In the genomic region with DNA sequence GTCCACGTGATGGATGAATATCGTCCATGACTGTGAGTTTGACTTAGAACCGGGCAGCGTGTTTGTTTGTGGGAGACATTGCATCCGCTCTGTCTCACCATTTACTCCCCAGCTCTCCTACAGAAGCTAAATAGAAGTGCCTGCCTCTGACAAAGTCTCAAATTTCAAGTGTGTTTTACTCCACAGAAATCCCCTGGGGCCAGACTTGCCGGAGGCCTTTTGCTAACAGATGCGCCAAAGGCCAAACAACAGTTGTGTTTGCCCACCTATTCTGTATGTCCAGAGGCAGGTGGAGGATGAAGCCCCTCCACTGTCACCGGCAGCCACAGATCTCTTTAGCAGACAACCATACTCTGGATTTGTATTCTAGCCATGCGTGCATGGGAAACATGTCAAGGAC, we compare ENCODE assay signal across 22 mouse cellular contexts.
DNase-seq lines count a peak whose midpoint lies in the region; ATAC-seq lines count a peak whose summit lies in the region.
"Had no signal": no experiment of that assay in that cellular context is flagged by ENCODE, and none has a peak within 500 bp of the region (broad histone marks: within the 10 kb centered on the region; RNA-seq: fewer than 3 reads in every experiment).

No protein-coding gene starts in this region.

- ATAC-seq in hindbrain, embryonic 13.5 days (ENCODE audit: low FRiP score) = no peak
- no peak for ATAC-seq in midbrain, embryonic 14.5 days (ENCODE audit: low FRiP score, low TSS enrichment)
- no peak for ATAC-seq in midbrain, embryonic 15.5 days (replicated peaks)
- no peak for ATAC-seq in forebrain, embryonic 11.5 days (replicated peaks; ENCODE audit: low FRiP score)
- ATAC-seq: activated CD4-positive, CD25-positive, alpha-beta regulatory T cell, adult 4 months had no signal

- H3K27me3 ChIP-seq in hindbrain, embryonic 10.5 days (ENCODE audit: insufficient read depth, poor library complexity, severe bottlenecking) = no peaks in the 10 kb centered on the region
- H3K27me3 ChIP-seq in hindbrain, embryonic 13.5 days = no peaks in the 10 kb centered on the region
- no peaks in the 10 kb centered on the region for H3K27me3 ChIP-seq in midbrain, embryonic 14.5 days (ENCODE audit: control insufficient read depth, insufficient read depth, low read length)
- no peaks in the 10 kb centered on the region for H3K27me3 ChIP-seq in midbrain, embryonic 15.5 days (replicated peaks)
- no peaks in the 10 kb centered on the region for H3K27me3 ChIP-seq in limb, embryonic 10.5 days (ENCODE audit: low read depth, poor library complexity, severe bottlenecking)
- no peaks in the 10 kb centered on the region for H3K27me3 ChIP-seq in forebrain, embryonic 11.5 days (ENCODE audit: control insufficient read depth, insufficient read depth, low read length)
- H3K27me3 ChIP-seq: forebrain, embryonic 12.5 days; heart, embryonic 15.5 days; neural tube, embryonic 12.5 days; stomach, embryonic 15.5 days had no signal

- no peak overlapping the region for H3K4me2 ChIP-seq in hindbrain, embryonic 13.5 days
- no peak overlapping the region for H3K4me2 ChIP-seq in midbrain, embryonic 14.5 days (ENCODE audit: low read length)
- no peak overlapping the region for H3K4me2 ChIP-seq in midbrain, embryonic 15.5 days
- H3K4me2 ChIP-seq in forebrain, embryonic 11.5 days (ENCODE audit: low read depth, low read length, severe bottlenecking) = no peak overlapping the region
- H3K4me2 ChIP-seq: forebrain, embryonic 12.5 days; heart, embryonic 15.5 days; midbrain, embryonic 11.5 days; neural tube, embryonic 12.5 days; stomach, embryonic 15.5 days had no signal

- peak; percentile 25 for DNase-seq in hindbrain, embryonic 10.5 days (ENCODE audit: low spot score)
- DNase-seq in midbrain, embryonic 14.5 days = peak; percentile 61
- peak; percentile 38 for DNase-seq in limb, embryonic 10.5 days (ENCODE audit: low spot score)
- DNase-seq in forebrain, embryonic 11.5 days (ENCODE audit: low spot score) = no peak
- DNase-seq in layer of hippocampus, adult 18-20 months (ENCODE audit: low spot score in 2 of 2) = no peak
- DNase-seq: adrenal gland, adult 8-10 months; cerebellum, adult 18-20 months; cerebellum, postnatal 14 days; heart, postnatal 4 days; kidney, adult 18-20 months; kidney, postnatal 25 days; layer of hippocampus, postnatal 36 days; lung, postnatal 10 days; thymus, postnatal 25 days had no signal

- H3K27ac ChIP-seq in hindbrain, embryonic 10.5 days = no peak overlapping the region
- H3K27ac ChIP-seq in hindbrain, embryonic 13.5 days = no peak overlapping the region
- no peak overlapping the region for H3K27ac ChIP-seq in midbrain, embryonic 14.5 days (replicated peaks; ENCODE audit: low read depth, low read length)
- no peak overlapping the region for H3K27ac ChIP-seq in midbrain, embryonic 15.5 days
- H3K27ac ChIP-seq in limb, embryonic 10.5 days = peak overlapping the region; percentile 67; the same call in 1 of the 2 replicates
- no peak overlapping the region for H3K27ac ChIP-seq in forebrain, embryonic 11.5 days (ENCODE audit: low read depth, low read length)
- H3K27ac ChIP-seq: forebrain, embryonic 12.5 days; heart, embryonic 15.5 days; neural tube, embryonic 12.5 days; stomach, embryonic 15.5 days had no signal

- H3K9ac ChIP-seq in hindbrain, embryonic 13.5 days = no peak overlapping the region
- no peak overlapping the region for H3K9ac ChIP-seq in midbrain, embryonic 14.5 days (replicated peaks; ENCODE audit: low read length)
- H3K9ac ChIP-seq in midbrain, embryonic 15.5 days = no peak overlapping the region
- no peak overlapping the region for H3K9ac ChIP-seq in forebrain, embryonic 11.5 days (ENCODE audit: low read length)
- H3K9ac ChIP-seq: forebrain, embryonic 12.5 days; heart, embryonic 15.5 days; neural tube, embryonic 12.5 days; stomach, embryonic 15.5 days had no signal

- no peak overlapping the region for H3K4me3 ChIP-seq in hindbrain, embryonic 10.5 days
- no peak overlapping the region for H3K4me3 ChIP-seq in hindbrain, embryonic 13.5 days
- no peak overlapping the region for H3K4me3 ChIP-seq in midbrain, embryonic 14.5 days (replicated peaks; ENCODE audit: low read depth, low read length)
- H3K4me3 ChIP-seq in midbrain, embryonic 15.5 days = no peak overlapping the region
- no peak overlapping the region for H3K4me3 ChIP-seq in limb, embryonic 10.5 days
- H3K4me3 ChIP-seq in forebrain, embryonic 11.5 days (ENCODE audit: low read depth, low read length) = no peak overlapping the region
- H3K4me3 ChIP-seq: forebrain, embryonic 12.5 days; heart, embryonic 15.5 days; neural tube, embryonic 12.5 days; stomach, embryonic 15.5 days had no signal

- 66% methylated on average over 9 of the region's 9 CpGs for WGBS in hindbrain, embryonic 10.5 days
- 75% methylated on average over 9 of the region's 9 CpGs for WGBS in hindbrain, embryonic 13.5 days
- 73% methylated on average over 9 of the region's 9 CpGs for WGBS in midbrain, embryonic 14.5 days
- WGBS in midbrain, embryonic 15.5 days = 69% methylated on average over 9 of the region's 9 CpGs
- 68% methylated on average over 9 of the region's 9 CpGs for WGBS in limb, embryonic 10.5 days
- WGBS in forebrain, embryonic 11.5 days = 81% methylated on average over 9 of the region's 9 CpGs

- peaks cover 7% of the 10 kb centered on the region; the same call in 1 of the 2 replicates for H3K4me1 ChIP-seq in hindbrain, embryonic 10.5 days (replicated peaks)
- H3K4me1 ChIP-seq in hindbrain, embryonic 13.5 days (replicated peaks) = no peaks in the 10 kb centered on the region
- H3K4me1 ChIP-seq in midbrain, embryonic 14.5 days (ENCODE audit: control insufficient read depth, insufficient read depth, low read length) = 0 out of 2 replicates have a peak, but pooled peaks cover 4% of the 10 kb centered on the region
- no peaks in the 10 kb centered on the region for H3K4me1 ChIP-seq in midbrain, embryonic 15.5 days
- peaks cover 20% of the 10 kb centered on the region for H3K4me1 ChIP-seq in limb, embryonic 10.5 days
- no peaks in the 10 kb centered on the region for H3K4me1 ChIP-seq in forebrain, embryonic 11.5 days (replicated peaks; ENCODE audit: control insufficient read depth, insufficient read depth, low read length)
- H3K4me1 ChIP-seq: forebrain, embryonic 12.5 days; heart, embryonic 15.5 days; neural tube, embryonic 12.5 days; stomach, embryonic 15.5 days had no signal

- H3K9me3 ChIP-seq in hindbrain, embryonic 10.5 days = no peaks in the 10 kb centered on the region
- no peaks in the 10 kb centered on the region for H3K9me3 ChIP-seq in hindbrain, embryonic 13.5 days
- no peaks in the 10 kb centered on the region for H3K9me3 ChIP-seq in midbrain, embryonic 14.5 days (ENCODE audit: control insufficient read depth, low read length)
- no peaks in the 10 kb centered on the region for H3K9me3 ChIP-seq in midbrain, embryonic 15.5 days
- H3K9me3 ChIP-seq in limb, embryonic 10.5 days (replicated peaks) = no peaks in the 10 kb centered on the region
- H3K9me3 ChIP-seq in forebrain, embryonic 11.5 days (ENCODE audit: control insufficient read depth, low read length) = no peaks in the 10 kb centered on the region
- H3K9me3 ChIP-seq: forebrain, embryonic 12.5 days; heart, embryonic 15.5 days; neural tube, embryonic 12.5 days; stomach, embryonic 15.5 days had no signal

- H3K36me3 ChIP-seq in hindbrain, embryonic 10.5 days = no peaks in the 10 kb centered on the region
- no peaks in the 10 kb centered on the region for H3K36me3 ChIP-seq in hindbrain, embryonic 13.5 days
- no peaks in the 10 kb centered on the region for H3K36me3 ChIP-seq in midbrain, embryonic 14.5 days (ENCODE audit: control insufficient read depth, insufficient read depth, low read length)
- no peaks in the 10 kb centered on the region for H3K36me3 ChIP-seq in midbrain, embryonic 15.5 days (replicated peaks)
- no peaks in the 10 kb centered on the region for H3K36me3 ChIP-seq in limb, embryonic 10.5 days
- H3K36me3 ChIP-seq in forebrain, embryonic 11.5 days (ENCODE audit: control insufficient read depth, insufficient read depth, low read length) = no peaks in the 10 kb centered on the region
- H3K36me3 ChIP-seq: forebrain, embryonic 12.5 days; heart, embryonic 15.5 days; neural tube, embryonic 12.5 days; stomach, embryonic 15.5 days had no signal

Comparison
In these comparisons a context has a peak if more than half of its experiments do, and no peak if none do; other contexts are left out.
1. DNase-seq: peak in hindbrain, embryonic 10.5 days (single experiment), midbrain, embryonic 14.5 days (single experiment) and limb, embryonic 10.5 days (single experiment); none in forebrain, embryonic 11.5 days (single experiment) and layer of hippocampus, adult 18-20 months (0 of 2).